Mouse (Mus musculus) right cerebral cortex, postnatal 25 days (tissue): ENCODE results near the gene Prn.

ENCODE experiments used
- DNase-seq: peaks from one replicate; pipeline ENCODE4 v3.0.0; 2022

Gene Prn

GRCm38 (mm10) chr2:131909683-131910572, at the start of gene Prn, which contains the start of gene Prnp:
TSS of gene Prn (plus strand) at chr2:131909957.
TSS of gene Prnp (plus strand) at chr2:131909928.
- DNase-seq, result peak; percentile 91

GRCm38 (mm10) chr2:131862617-131863275, 47.0 kb upstream of the Prn start:
- DNase-seq, result no peak

- no peak for DNase-seq
Observed at GRCm38 (mm10) chr2:131863472-131863871, 46.3 kb upstream of the Prn start.

- no peak for DNase-seq
Observed at GRCm38 (mm10) chr2:131864262-131864796, 45.4 kb upstream of the Prn start.

- DNase-seq, result no peak
Observed at GRCm38 (mm10) chr2:131866676-131867075, 43.1 kb upstream of the Prn start.

- no peak for DNase-seq
Observed at GRCm38 (mm10) chr2:131868983-131869382, 40.8 kb upstream of the Prn start.

- no peak for DNase-seq
Observed at GRCm38 (mm10) chr2:131873376-131873775, 36.4 kb upstream of the Prn start.

- no peak for DNase-seq
Observed at GRCm38 (mm10) chr2:131876551-131877265, 33.0 kb upstream of the Prn start.

- no peak for DNase-seq
Observed at GRCm38 (mm10) chr2:131881766-131882165, 28.0 kb upstream of the Prn start.

- DNase-seq, result peak; percentile 50
Observed at GRCm38 (mm10) chr2:131883136-131883535, 26.6 kb upstream of the Prn start.

GRCm38 (mm10) chr2:131886503-131887160, 23.1 kb upstream of the Prn start:
- DNase-seq, result no peak

GRCm38 (mm10) chr2:131888233-131888632, 21.5 kb upstream of the Prn start:
- no peak for DNase-seq

- DNase-seq, result no peak
Observed at GRCm38 (mm10) chr2:131892534-131892933, 17.2 kb upstream of the Prn start.

GRCm38 (mm10) chr2:131895106-131895505, 14.7 kb upstream of the Prn start:
- no peak for DNase-seq

- no peak for DNase-seq
Observed at GRCm38 (mm10) chr2:131896011-131896410, 13.7 kb upstream of the Prn start.

- DNase-seq, result no peak
Observed at GRCm38 (mm10) chr2:131897336-131898109, 12.2 kb upstream of the Prn start.

GRCm38 (mm10) chr2:131902423-131902822, 7.3 kb upstream of the Prn start:
- no peak for DNase-seq

GRCm38 (mm10) chr2:131902867-131903266, 6.9 kb upstream of the Prn start:
- DNase-seq, result no peak

- DNase-seq, result no peak
Observed at GRCm38 (mm10) chr2:131905025-131905424, 4.7 kb upstream of the Prn start.

GRCm38 (mm10) chr2:131905776-131906175, 4.0 kb upstream of the Prn start:
- DNase-seq, result no peak

- DNase-seq, result no peak
Observed at GRCm38 (mm10) chr2:131906266-131906665, 3.5 kb upstream of the Prn start.

- no peak for DNase-seq
Observed at GRCm38 (mm10) chr2:131906846-131907245, 2.9 kb upstream of the Prn start.
